Mouse (Mus musculus): ENCODE measurements around the gene Bst2. TPM values are rescaled to one million over a fixed set of nuclear protein-coding genes. Genes with fewer than 3 reads are reported as not detected.

The Bst2 gene
- polyA plus RNA-seq, 1 experiment from 2014 or later: 21.9 TPM

GRCm38 (mm10) chr8:71486136-71486529 lies 51.1 kb downstream of the Bst2 start:
- Histone ChIP-seq H3K27me3 (replicated peaks; ENCODE audit: control insufficient read depth, insufficient read depth, low read length) (peaks cover 10% of the 10 kb centered on the region), H3K9me3 (ENCODE audit: control insufficient read depth, low read length) (no peaks in the 10 kb centered on the region), H3K4me3 (ENCODE audit: low read depth, low read length) (no peak overlapping the region; the same call in 1 of the 2 replicates), H3K27ac (ENCODE audit: low read depth, low read length) (no peak overlapping the region), H3K9ac (ENCODE audit: low read depth, low read length) (no peak overlapping the region), H3K36me3 (ENCODE audit: control insufficient read depth, insufficient read depth, low read length) (peaks cover 10% of the 10 kb centered on the region; the same call in 1 of the 2 replicates), H3K4me2 (peak overlapping the region; percentile 88), H3K4me1 (replicated peaks; ENCODE audit: control insufficient read depth, insufficient read depth, low read length) (peaks cover 11% of the 10 kb centered on the region)
- WGBS: 26% methylated on average over 7 of the region's 7 CpGs
- ATAC-seq (replicated peaks; ENCODE audit: low FRiP score) (no peak), DNase-seq (ENCODE audit: low spot score) (no peak)

DNA sequence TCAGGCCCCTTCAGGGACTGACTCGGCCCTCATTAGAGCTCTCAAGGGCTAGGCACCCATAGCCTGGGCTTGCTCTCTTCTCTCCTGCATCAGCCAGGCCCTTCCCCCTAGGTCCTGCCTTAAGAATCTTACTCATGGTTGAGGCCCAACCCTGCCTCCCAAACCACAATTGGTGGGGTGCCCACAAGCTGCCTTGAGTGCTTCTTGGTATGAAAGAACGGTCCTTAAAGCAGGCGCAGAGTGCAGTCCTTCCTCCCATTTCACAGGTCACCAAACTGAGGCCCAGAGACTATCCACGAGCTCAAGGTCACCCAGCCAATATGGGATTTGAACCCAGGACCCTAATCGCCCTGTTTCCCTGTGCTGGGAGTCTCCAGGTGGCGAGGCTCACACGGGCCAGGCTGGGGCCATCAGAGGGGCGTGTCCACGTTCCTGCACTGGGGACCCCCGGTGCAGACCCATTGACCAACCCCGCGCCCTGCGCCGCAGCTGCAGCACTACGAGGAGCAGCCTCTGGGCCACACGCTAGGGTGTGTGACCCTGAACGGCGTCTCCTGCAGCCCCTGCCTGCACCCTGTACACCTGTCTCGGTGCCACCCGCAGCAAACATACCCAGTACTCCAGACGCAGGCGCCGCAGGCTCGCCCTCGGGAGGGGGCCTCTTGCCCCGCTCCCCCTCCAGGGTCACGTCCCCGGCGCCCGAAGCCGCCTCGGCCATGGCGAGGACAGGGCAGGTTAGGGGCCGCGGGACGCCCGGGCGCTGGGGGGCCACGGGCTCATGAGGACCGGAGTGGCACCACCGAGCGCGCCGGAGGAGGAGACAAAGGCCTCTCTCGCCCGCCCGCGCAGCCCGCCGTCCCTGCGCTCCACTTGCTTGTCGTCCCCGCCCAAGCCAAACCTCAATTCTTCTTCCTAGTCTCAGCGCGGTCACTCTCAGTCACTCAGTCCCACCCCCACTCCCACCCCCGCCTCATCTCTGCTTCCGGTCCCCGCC lies 51.8 kb downstream of the Bst2 start, which contains the start of gene Ano8:
Gene Ano8, minus strand, starts transcription at position 822 of the 994 bp plus-strand sequence.
- DNase-seq (ENCODE audit: low spot score) (peak; percentile 78), ATAC-seq (replicated peaks; ENCODE audit: low FRiP score) (peak; percentile 30)
- Histone ChIP-seq H3K27me3 (replicated peaks; ENCODE audit: control insufficient read depth, insufficient read depth, low read length) (peaks cover 17% of the 10 kb centered on the region), H3K36me3 (ENCODE audit: control insufficient read depth, insufficient read depth, low read length) (peaks cover 4% of the 10 kb centered on the region; the same call in 1 of the 2 replicates), H3K4me3 (ENCODE audit: low read depth, low read length) (peak within 1 kb of the TSS; percentile 63), H3K4me1 (replicated peaks; ENCODE audit: control insufficient read depth, insufficient read depth, low read length) (peaks cover 17% of the 10 kb centered on the region), H3K9ac (ENCODE audit: low read depth, low read length) (peak within 1 kb of the TSS; percentile 61), H3K27ac (ENCODE audit: low read depth, low read length) (0 out of 2 replicates have a peak within 1 kb of the TSS, but pooled peaks have one; percentile 16), H3K9me3 (ENCODE audit: control insufficient read depth, low read length) (no peaks in the 10 kb centered on the region), H3K4me2 (peak within 1 kb of the TSS; percentile 88)
- WGBS: 6% methylated on average over 58 of the region's 58 CpGs

GRCm38 (mm10) chr8:71484736-71485135 lies 52.5 kb downstream of the Bst2 start:
- Histone ChIP-seq H3K9ac (ENCODE audit: low read depth, low read length) (no peak overlapping the region), H3K4me2 (peak overlapping the region; percentile 88; the same call in 1 of the 2 replicates)

More at GRCm38 (mm10) chr8:71484736-71485135, 52.5 kb downstream of the Bst2 start:
- Histone ChIP-seq H3K36me3 (ENCODE audit: control insufficient read depth, insufficient read depth, low read length) (no peaks in the 10 kb centered on the region), H3K27ac (ENCODE audit: low read depth, low read length) (no peak overlapping the region), H3K27me3 (replicated peaks; ENCODE audit: control insufficient read depth, insufficient read depth, low read length) (peaks cover 18% of the 10 kb centered on the region), H3K9me3 (ENCODE audit: control insufficient read depth, low read length) (no peaks in the 10 kb centered on the region), H3K4me3 (ENCODE audit: low read depth, low read length) (no peak overlapping the region), H3K4me1 (replicated peaks; ENCODE audit: control insufficient read depth, insufficient read depth, low read length) (peaks cover 15% of the 10 kb centered on the region)
- no peak for ATAC-seq (replicated peaks; ENCODE audit: low FRiP score)
- 89% methylated on average over 19 of the region's 19 CpGs for WGBS
- no peak for DNase-seq (ENCODE audit: low spot score)

Other genes starting within 250 kb of the Bst2 start
- gene Use1, start 170.6 kb downstream of the Bst2 start, polyA plus RNA-seq (2014; fragmentation: Nextera tagmentation; extraction: Ambion mirVana): 86.9 and 97.8 TPM in 2 replicates
- gene Ocel1, start 166.2 kb downstream of the Bst2 start, polyA plus RNA-seq (2014; fragmentation: Nextera tagmentation; extraction: Ambion mirVana): 5.8 and 6.9 TPM in 2 replicates
- gene Nr2f6, start 155.5 kb downstream of the Bst2 start, polyA plus RNA-seq (2014; fragmentation: Nextera tagmentation; extraction: Ambion mirVana): 43.7 and 44.6 TPM in 2 replicates
- gene Ushbp1, start 141.7 kb downstream of the Bst2 start, polyA plus RNA-seq (2014; fragmentation: Nextera tagmentation; extraction: Ambion mirVana): 6.6 and 6.7 TPM in 2 replicates
- 102 and 111 TPM in 2 replicates for gene Babam1, start 140.6 kb downstream of the Bst2 start, polyA plus RNA-seq (2014; fragmentation: Nextera tagmentation; extraction: Ambion mirVana)
- 43.9 and 52.9 TPM in 2 replicates for gene Ankle1, start 131.4 kb downstream of the Bst2 start, polyA plus RNA-seq (2014; fragmentation: Nextera tagmentation; extraction: Ambion mirVana)
- 20.6 and 21.4 TPM in 2 replicates for gene Abhd8, start 73.8 kb downstream of the Bst2 start, polyA plus RNA-seq (2014; fragmentation: Nextera tagmentation; extraction: Ambion mirVana)
- 215 and 229 TPM in 2 replicates for gene Mrpl34, start 72.5 kb downstream of the Bst2 start, polyA plus RNA-seq (2014; fragmentation: Nextera tagmentation; extraction: Ambion mirVana)
- 94.1 and 98.2 TPM in 2 replicates for gene Dda1, start 68.3 kb downstream of the Bst2 start, polyA plus RNA-seq (2014; fragmentation: Nextera tagmentation; extraction: Ambion mirVana)
- 0.60 and 0.96 TPM in 2 replicates for gene Ano8, start 51.5 kb downstream of the Bst2 start, polyA plus RNA-seq (2014; fragmentation: Nextera tagmentation; extraction: Ambion mirVana)
- 9.5 and 10.4 TPM in 2 replicates for gene Gtpbp3, start 49.4 kb downstream of the Bst2 start, polyA plus RNA-seq (2014; fragmentation: Nextera tagmentation; extraction: Ambion mirVana)
- 56.0 and 57.3 TPM in 2 replicates for gene Plvap, start 25.7 kb downstream of the Bst2 start, polyA plus RNA-seq (2014; fragmentation: Nextera tagmentation; extraction: Ambion mirVana)
- 0.16 and 0.44 TPM in 2 replicates for gene Ccdc194, start 11.7 kb downstream of the Bst2 start, polyA plus RNA-seq (2014; fragmentation: Nextera tagmentation; extraction: Ambion mirVana)
- 68.1 and 71.0 TPM in 2 replicates for gene Mvb12a, start 5.5 kb upstream of the Bst2 start, polyA plus RNA-seq (2014; fragmentation: Nextera tagmentation; extraction: Ambion mirVana)
- gene Tmem221, start 21.4 kb upstream of the Bst2 start, polyA plus RNA-seq (2014; fragmentation: Nextera tagmentation; extraction: Ambion mirVana): 0.53 and 1.1 TPM in 2 replicates
- 0.23 and 0.30 TPM in 2 replicates for gene Nxnl1, start 29.1 kb upstream of the Bst2 start, polyA plus RNA-seq (2014; fragmentation: Nextera tagmentation; extraction: Ambion mirVana)
- 6.2 and 7.0 TPM in 2 replicates for gene Slc27a1, start 31.4 kb upstream of the Bst2 start, polyA plus RNA-seq (2014; fragmentation: Nextera tagmentation; extraction: Ambion mirVana)
- gene Pgls, start 54.7 kb upstream of the Bst2 start, polyA plus RNA-seq (2014; fragmentation: Nextera tagmentation; extraction: Ambion mirVana): 200 TPM in 2 replicates
- gene Fam129c, start 60.2 kb upstream of the Bst2 start, polyA plus RNA-seq (2014; fragmentation: Nextera tagmentation; extraction: Ambion mirVana): 0.88 and 3.8 TPM in 2 replicates
- gene Colgalt1, start 73.5 kb upstream of the Bst2 start, polyA plus RNA-seq (2014; fragmentation: Nextera tagmentation; extraction: Ambion mirVana): 45.2 and 45.4 TPM in 2 replicates
- 0.41 and 0.45 TPM in 2 replicates for gene Unc13a, start 134.3 kb upstream of the Bst2 start, polyA plus RNA-seq (2014; fragmentation: Nextera tagmentation; extraction: Ambion mirVana)
- 10.1 and 11.0 TPM in 2 replicates for gene Jak3, start 138.8 kb upstream of the Bst2 start, polyA plus RNA-seq (2014; fragmentation: Nextera tagmentation; extraction: Ambion mirVana)
- 1.3 and 2.0 TPM in 2 replicates for gene Insl3, start 151.8 kb upstream of the Bst2 start, polyA plus RNA-seq (2014; fragmentation: Nextera tagmentation; extraction: Ambion mirVana)
- 2.1 and 2.9 TPM in 2 replicates for gene B3gnt3, start 164.3 kb upstream of the Bst2 start, polyA plus RNA-seq (2014; fragmentation: Nextera tagmentation; extraction: Ambion mirVana)
- 20.8 and 21.1 TPM in 2 replicates for gene Fcho1, start 188.3 kb upstream of the Bst2 start, polyA plus RNA-seq (2014; fragmentation: Nextera tagmentation; extraction: Ambion mirVana)

Data from liver, embryonic 11.5 days (tissue).